Mouse (Mus musculus) MN1 (cell line): ENCODE data around the gene Mst1r.
A peak's percentile ranks its signal among the peaks of the same experiment; 100 is the strongest.

ENCODE experiments used
- DNase-seq: peaks from one replicate; pipeline ENCODE4 v3.0.0-alpha.2; 2016; ENCODE audit warnings: low spot score

Gene Mst1r

GRCm38 (mm10) chr9:107906252-107906966, at the start of gene Mst1r:
Gene Mst1r, plus strand, starts transcription at chr9:107906873.
- peak; percentile 73 for DNase-seq

DNA sequence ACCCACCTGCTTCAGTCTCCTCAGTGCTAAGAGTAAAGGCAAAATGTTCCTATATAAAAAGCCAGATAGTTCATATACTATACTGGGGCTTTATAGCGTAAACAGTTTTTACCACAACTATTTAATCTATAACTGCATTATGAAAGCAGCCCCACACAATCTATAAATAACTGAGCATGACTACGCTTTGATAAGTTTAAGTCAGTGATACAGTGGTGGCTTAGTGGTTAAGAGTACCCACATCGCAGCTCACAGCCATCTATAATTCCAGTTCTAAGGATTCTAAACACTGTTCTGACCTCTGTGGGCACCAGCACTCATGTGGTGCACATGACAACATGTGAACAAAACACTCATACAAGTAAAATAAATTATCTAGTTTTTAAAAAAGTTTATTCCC, 48.3 kb upstream of the Mst1r start:
- no peak for DNase-seq

GRCm38 (mm10) chr9:107864493-107864892, 42.2 kb upstream of the Mst1r start:
- DNase-seq: no peak

DNA sequence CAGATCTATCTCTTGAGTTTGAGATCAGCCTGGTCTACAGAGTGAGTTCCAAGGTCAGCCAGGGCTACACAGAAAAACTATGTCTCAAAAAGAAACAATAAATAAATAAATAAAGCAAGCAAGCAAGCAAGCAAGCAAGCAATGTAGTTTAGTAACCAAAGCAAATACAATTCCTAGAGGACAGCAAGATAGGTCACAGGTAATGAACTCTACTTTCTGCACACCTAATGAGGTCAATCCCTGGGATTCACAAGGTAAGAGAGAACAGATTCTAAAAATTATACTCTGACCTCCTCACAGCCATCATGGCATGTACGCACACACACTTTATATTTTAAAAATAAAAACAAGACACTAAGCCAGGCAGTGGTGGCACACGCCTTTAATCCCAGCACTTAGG, 40.6 kb upstream of the Mst1r start:
- DNase-seq: no peak

DNA sequence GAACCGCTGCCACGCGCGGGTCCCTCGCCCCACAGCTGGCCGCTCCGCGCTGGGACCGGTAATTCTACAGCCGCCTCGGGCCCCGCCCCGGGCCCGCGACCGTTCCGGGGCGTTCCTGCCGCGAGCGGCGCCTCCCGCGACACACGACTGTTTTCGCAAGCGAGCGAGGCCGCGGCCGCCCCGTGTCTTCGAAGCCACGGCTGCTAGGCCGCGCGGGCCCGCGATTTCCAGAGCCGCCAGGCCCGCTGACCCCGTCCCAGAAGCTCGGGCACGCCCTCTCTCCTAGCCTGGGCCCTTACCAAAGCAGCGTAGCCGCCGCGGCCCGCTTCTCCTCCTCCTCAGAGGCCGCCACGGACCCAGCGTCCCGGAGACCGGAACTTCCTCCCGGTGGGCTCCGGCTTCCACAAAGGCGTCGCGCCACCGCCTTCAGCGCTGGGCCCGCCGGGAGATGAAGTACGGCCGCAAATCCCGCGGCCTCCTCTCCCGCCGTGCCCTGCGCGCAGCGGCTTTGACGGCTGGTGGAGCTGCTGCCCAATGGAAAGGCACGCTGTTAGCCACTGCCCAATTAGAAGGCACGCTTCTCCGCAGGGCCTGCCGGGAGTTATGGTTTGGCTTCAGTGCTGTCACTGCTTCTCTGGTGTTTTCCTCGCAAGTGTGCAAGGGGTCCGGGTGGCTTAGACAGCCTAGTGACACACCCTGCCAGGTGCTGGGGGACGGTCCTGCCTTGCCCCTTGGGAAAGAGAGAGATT, 34.1 kb upstream of the Mst1r start:
- peak; percentile 96 for DNase-seq

- no peak for DNase-seq
Observed at GRCm38 (mm10) chr9:107873137-107873536, 33.5 kb upstream of the Mst1r start, which contains the start of gene Rbm6. Gene Rbm6, minus strand, starts transcription at chr9:107873237.

DNA sequence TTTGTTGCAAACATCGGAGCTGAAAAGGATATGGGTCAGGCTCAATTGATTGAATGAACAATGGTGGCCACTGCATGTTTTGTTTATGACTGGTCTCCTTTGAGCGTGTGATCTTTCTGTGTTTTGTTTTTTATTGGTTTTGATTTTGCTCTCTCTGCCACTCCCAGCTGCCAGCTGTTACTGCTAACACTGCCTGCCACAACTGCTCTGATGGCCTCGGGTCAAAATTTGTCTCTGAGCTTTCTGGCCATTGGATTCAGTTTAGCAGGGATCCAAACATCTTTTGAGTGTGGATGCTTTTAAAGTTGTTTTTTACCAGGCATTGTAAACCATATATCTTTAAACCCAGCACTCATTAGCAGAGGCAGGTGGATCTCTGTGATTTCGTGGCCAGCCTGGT, 26.3 kb upstream of the Mst1r start:
- DNase-seq: no peak

DNA sequence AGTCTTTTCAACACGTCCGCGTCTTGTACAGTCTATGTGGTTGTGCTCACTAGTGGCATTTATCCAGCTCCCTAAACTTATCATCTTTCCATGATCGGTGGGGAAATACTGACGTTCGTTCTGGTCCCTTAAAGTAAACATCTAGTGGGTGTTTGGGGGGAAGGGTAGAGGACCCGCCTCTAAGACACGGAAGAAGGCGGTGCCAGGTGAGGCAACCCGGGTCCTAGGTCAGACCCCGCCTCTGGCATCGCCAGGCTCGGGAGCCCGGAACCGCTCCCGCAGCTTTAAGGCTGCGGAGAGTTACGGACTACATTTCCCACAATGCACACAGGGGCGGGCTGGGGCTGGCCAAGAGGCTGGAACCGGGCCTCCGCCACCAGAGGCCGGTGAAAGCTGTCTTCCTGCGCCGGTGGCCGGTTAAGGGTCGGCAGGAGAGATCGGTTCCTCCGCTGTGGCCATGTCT, 18.8 kb upstream of the Mst1r start, which contains the start of gene Mon1a:
Gene Mon1a (plus strand): TSS at position 348 of the 463 bp plus-strand sequence.
- DNase-seq: peak; percentile 92

GRCm38 (mm10) chr9:107888267-107888850, 18.3 kb upstream of the Mst1r start:
- DNase-seq: peak; percentile 68

DNA sequence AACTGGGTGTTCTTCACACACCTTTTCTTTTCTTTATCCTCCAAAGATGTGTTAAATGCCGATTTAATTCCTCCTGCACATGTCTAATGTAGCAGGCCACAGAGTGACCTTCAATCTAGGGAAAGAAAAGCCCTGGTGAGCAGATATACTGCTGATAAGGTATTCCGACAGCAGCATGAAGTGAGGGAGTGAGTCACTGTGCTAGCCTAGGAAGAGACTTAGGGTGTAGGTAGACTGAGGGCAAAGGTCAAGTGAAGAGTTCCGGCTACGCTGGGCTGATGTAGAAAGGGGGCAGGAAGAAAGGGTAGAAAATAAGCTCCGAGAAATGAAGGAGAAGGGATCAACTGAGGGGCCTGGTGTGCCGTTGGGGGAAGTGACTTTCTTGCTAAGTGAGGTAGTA, 16.4 kb upstream of the Mst1r start:
- no peak for DNase-seq

- DNase-seq: no peak
Observed at GRCm38 (mm10) chr9:107891023-107891422, 15.7 kb upstream of the Mst1r start.

GRCm38 (mm10) chr9:107898563-107898962, 8.1 kb upstream of the Mst1r start:
- no peak for DNase-seq

DNA sequence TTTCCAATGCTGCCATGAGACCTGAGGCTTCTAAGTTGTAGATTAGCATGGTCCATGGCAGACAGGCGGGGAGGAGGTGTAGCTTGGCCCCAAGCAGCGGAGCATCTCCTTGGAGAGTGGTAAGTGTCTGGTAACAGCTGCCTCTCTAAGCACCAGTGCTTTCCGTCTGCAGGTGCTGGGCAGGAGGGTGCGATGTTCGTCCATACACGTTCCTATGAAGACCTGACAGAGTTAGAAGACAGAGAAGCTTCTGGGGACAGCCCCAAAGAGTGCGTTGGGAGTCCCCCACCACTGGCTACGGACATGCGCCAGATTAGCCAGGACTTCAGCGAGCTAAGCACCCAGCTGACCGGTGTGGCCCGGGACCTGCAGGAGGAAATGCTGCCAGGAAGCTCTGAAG, 6.8 kb upstream of the Mst1r start:
- no peak for DNase-seq

DNA sequence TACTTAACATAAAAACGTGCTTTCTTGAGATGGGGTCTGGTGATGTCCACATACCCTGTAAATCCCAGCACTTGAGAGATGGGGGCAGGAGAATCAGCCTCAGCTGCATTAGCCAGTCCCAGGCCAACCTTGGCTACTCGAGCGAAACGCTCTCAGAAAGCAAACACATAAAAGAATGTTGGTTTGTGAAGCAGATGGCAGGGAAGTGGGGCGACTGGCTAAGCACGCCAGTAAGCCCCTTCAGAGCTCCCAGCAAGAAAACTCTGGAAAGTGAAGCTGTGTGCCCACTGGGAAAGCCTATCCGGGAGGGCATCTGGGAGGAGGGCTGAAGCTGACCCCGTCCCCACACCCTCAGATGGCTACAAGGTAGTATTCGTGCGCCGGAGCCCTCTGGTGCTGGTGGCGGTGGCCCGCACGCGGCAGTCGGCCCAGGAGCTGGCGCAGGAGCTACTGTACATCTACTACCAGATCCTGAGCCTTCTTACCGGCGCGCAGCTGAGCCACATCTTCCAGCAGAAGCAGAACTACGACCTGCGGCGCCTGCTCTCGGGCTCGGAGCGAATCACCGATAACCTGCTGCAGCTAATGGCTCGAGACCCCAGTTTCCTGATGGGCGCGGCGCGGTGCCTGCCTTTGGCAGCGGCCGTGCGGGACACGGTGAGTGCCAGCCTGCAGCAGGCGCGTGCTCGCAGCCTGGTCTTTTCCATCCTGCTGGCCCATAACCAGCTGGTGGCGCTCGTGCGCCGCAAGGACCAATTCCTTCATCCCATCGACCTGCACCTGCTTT, 5.6 kb upstream of the Mst1r start:
- DNase-seq: no peak

- no peak for DNase-seq
Observed at GRCm38 (mm10) chr9:107901627-107901914, 5.1 kb upstream of the Mst1r start.

DNA sequence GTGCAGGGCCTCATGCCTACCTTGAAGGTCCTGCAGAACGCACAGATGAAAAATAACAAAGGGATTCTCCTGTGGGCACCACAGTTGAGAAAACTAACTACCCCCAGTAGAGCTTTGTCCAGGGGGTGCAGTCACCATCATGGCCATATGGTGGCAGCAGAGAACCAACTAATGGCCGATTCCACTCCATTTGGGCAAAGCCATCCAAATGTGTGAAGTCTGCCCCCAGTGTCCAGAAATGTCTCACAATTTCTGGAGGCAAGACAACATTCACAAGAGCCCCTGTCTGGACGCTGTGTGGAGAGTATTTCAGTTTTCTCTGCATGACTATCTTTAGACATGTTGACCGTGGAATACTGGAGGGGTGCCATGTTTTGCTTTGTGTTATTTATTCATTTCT, 1.9 kb upstream of the Mst1r start:
- DNase-seq: peak; percentile 91

- no peak for DNase-seq
Observed at GRCm38 (mm10) chr9:107906967-107907800, 511 bp downstream of the Mst1r start.

- no peak for DNase-seq
Observed at GRCm38 (mm10) chr9:107907801-107908120, 1.1 kb downstream of the Mst1r start.

GRCm38 (mm10) chr9:107908410-107909158, 1.9 kb downstream of the Mst1r start:
- no peak for DNase-seq

- no peak for DNase-seq
Observed at GRCm38 (mm10) chr9:107910025-107910769, 3.5 kb downstream of the Mst1r start.
